Mouse (Mus musculus) embryonic facial prominence, embryonic 15.5 days (tissue): ENCODE data around the gene Mb. TPM values are rescaled to one million over a fixed set of nuclear protein-coding genes. Genes with fewer than 3 reads are reported as not detected.

Source experiments
- ATAC-seq: fragments of 200-750 bp; cut with Nextera tagmentation; 2 replicates; pipeline ENCODE4 v1.8.0; 2017; ENCODE audit warnings: low read depth, moderate TSS enrichment; ENCODE audit not compliant: insufficient number of reproducible peaks, low FRiP score, low TSS enrichment
- H3K27ac ChIP-seq: fragments of 300-500 bp; sonication (generic); replicated peaks from 2 replicates; pipeline ENCODE4 v1.5.1; 2015; ENCODE audit warnings: mild to moderate bottlenecking, inconsistent platforms
- H3K27me3 ChIP-seq: fragments of 300-500 bp; sonication (generic); 2 replicates; pipeline ENCODE4 v1.6.1; 2015; ENCODE audit warnings: inconsistent platforms
- H3K36me3 ChIP-seq: fragments of 300-500 bp; sonication (generic); 2 replicates; pipeline ENCODE4 v1.6.1; 2015; ENCODE audit warnings: mild to moderate bottlenecking, inconsistent platforms
- H3K4me1 ChIP-seq: fragments of 300-500 bp; sonication (generic); 2 replicates; pipeline ENCODE4 v1.6.1; 2015; ENCODE audit warnings: inconsistent platforms
- H3K4me2 ChIP-seq: fragments of 300-500 bp; sonication (generic); replicated peaks from 2 replicates; pipeline ENCODE4 v1.6.1; 2015; ENCODE audit warnings: mild to moderate bottlenecking, inconsistent platforms
- H3K4me3 ChIP-seq: fragments of 300-500 bp; sonication (generic); replicated peaks from 2 replicates; pipeline ENCODE4 v1.5.1; 2015; ENCODE audit warnings: mild to moderate bottlenecking, inconsistent platforms
- H3K9ac ChIP-seq: fragments of 300-500 bp; sonication (generic); 2 replicates; pipeline ENCODE4 v1.6.1; 2015; ENCODE audit warnings: inconsistent platforms
- H3K9me3 ChIP-seq: fragments of 300-500 bp; sonication (generic); replicated peaks from 2 replicates; pipeline ENCODE4 v1.6.1; 2016; ENCODE audit warnings: inconsistent platforms
- WGBS: fragments of 180-500 bp; shearing (Covaris S2); methylation state at CpG from one replicate; pipeline ENCODE4 v1.1.7; 2015; 5-methylcytosine and 5-hydroxymethylcytosine counted together
- polyA plus RNA-seq: library from polyadenylated mRNA; unstranded; fragments of >200 nt; fragmentation: Nextera tagmentation; extraction: Ambion mirVana; gene quantifications from 2 replicates; pipeline ENCODE4 v1.2.1, GENCODE M21; 2015

The Mb gene
- polyA plus RNA-seq, 1 experiment from 2014 or later: 5.8 TPM

GRCm38 (mm10) chr15:77025884-77026583 is 24.4 kb downstream of the Mb start:
- Histone ChIP-seq H3K9ac (no peak overlapping the region), H3K36me3 (no peaks in the 10 kb centered on the region), H3K4me2 (no peak overlapping the region), H3K27ac (no peak overlapping the region), H3K27me3 (no peaks in the 10 kb centered on the region), H3K4me1 (peaks cover 40% of the 10 kb centered on the region), H3K9me3 (no peaks in the 10 kb centered on the region), H3K4me3 (no peak overlapping the region)
- no peak for ATAC-seq
- 71% methylated on average over 5 of the region's 5 CpGs for WGBS

GRCm38 (mm10) chr15:77022401-77022957 is 28.0 kb downstream of the Mb start:
- Histone ChIP-seq H3K27me3 (no peaks in the 10 kb centered on the region), H3K9ac (no peak overlapping the region), H3K4me2 (no peak overlapping the region), H3K9me3 (no peaks in the 10 kb centered on the region), H3K4me3 (no peak overlapping the region), H3K36me3 (no peaks in the 10 kb centered on the region), H3K27ac (peak overlapping the region; percentile 63; the same call in 1 of the 2 replicates), H3K4me1 (peaks cover 23% of the 10 kb centered on the region)
- 65% methylated on average over 5 of the region's 5 CpGs for WGBS
- ATAC-seq: no peak

GRCm38 (mm10) chr15:77021851-77022250 is 28.6 kb downstream of the Mb start:
- WGBS: 53% methylated on average over 4 of the region's 4 CpGs
- H3K36me3 ChIP-seq: no peaks in the 10 kb centered on the region
- H3K27me3 ChIP-seq: no peaks in the 10 kb centered on the region
- no peak overlapping the region for H3K4me3 ChIP-seq
- H3K4me2 ChIP-seq: no peak overlapping the region
- peaks cover 19% of the 10 kb centered on the region for H3K4me1 ChIP-seq
- peak overlapping the region; percentile 63 for H3K27ac ChIP-seq
- ATAC-seq: no peak
- H3K9ac ChIP-seq: no peak overlapping the region
- H3K9me3 ChIP-seq: no peaks in the 10 kb centered on the region

GRCm38 (mm10) chr15:77021056-77021455 is 29.4 kb downstream of the Mb start:
- peaks cover 16% of the 10 kb centered on the region for H3K4me1 ChIP-seq
- ATAC-seq: no peak
- no peak overlapping the region for H3K9ac ChIP-seq
- H3K27me3 ChIP-seq: no peaks in the 10 kb centered on the region
- no peak overlapping the region for H3K27ac ChIP-seq
- H3K4me2 ChIP-seq: no peak overlapping the region
- no peaks in the 10 kb centered on the region for H3K36me3 ChIP-seq
- H3K9me3 ChIP-seq: no peaks in the 10 kb centered on the region
- no peak overlapping the region for H3K4me3 ChIP-seq
- 86% methylated on average over 3 of the region's 3 CpGs for WGBS

GRCm38 (mm10) chr15:77020136-77020535 is 30.3 kb downstream of the Mb start:
- H3K9me3 ChIP-seq: no peaks in the 10 kb centered on the region
- WGBS: 88% methylated on average over 4 of the region's 4 CpGs
- no peak overlapping the region for H3K9ac ChIP-seq
- no peak overlapping the region for H3K4me2 ChIP-seq
- peaks cover 13% of the 10 kb centered on the region for H3K4me1 ChIP-seq
- ATAC-seq: no peak
- no peaks in the 10 kb centered on the region for H3K27me3 ChIP-seq
- H3K36me3 ChIP-seq: no peaks in the 10 kb centered on the region
- no peak overlapping the region for H3K4me3 ChIP-seq
- H3K27ac ChIP-seq: no peak overlapping the region

- 77% methylated on average over 7 of the region's 7 CpGs for whole genome bisulfite sequencing
Observed at GRCm38 (mm10) chr15:77019533-77019932, 30.9 kb downstream of the Mb start.

GRCm38 (mm10) chr15:77018740-77019340 is 31.6 kb downstream of the Mb start:
- Histone ChIP-seq H3K9ac (no peak overlapping the region), H3K27me3 (no peaks in the 10 kb centered on the region), H3K36me3 (no peaks in the 10 kb centered on the region), H3K4me2 (no peak overlapping the region), H3K4me1 (peaks cover 26% of the 10 kb centered on the region), H3K4me3 (no peak overlapping the region), H3K9me3 (no peaks in the 10 kb centered on the region), H3K27ac (no peak overlapping the region)
- no peak for ATAC-seq
- WGBS: 56% methylated on average over 6 of the region's 6 CpGs

More at GRCm38 (mm10) chr15:77019533-77019932, 30.9 kb downstream of the Mb start:
- no peak for ATAC-seq
- H3K36me3 ChIP-seq: no peaks in the 10 kb centered on the region
- H3K9me3 ChIP-seq: no peaks in the 10 kb centered on the region
- no peak overlapping the region for H3K4me2 ChIP-seq
- peaks cover 19% of the 10 kb centered on the region for H3K4me1 ChIP-seq
- no peak overlapping the region for H3K4me3 ChIP-seq
- no peak overlapping the region for H3K9ac ChIP-seq
- no peak overlapping the region for H3K27ac ChIP-seq
- no peaks in the 10 kb centered on the region for H3K27me3 ChIP-seq

- no peaks in the 10 kb centered on the region for H3K36me3 ChIP-seq
- H3K9me3 ChIP-seq: no peaks in the 10 kb centered on the region
- no peak overlapping the region for H3K27ac ChIP-seq
- no peak overlapping the region for H3K4me2 ChIP-seq
- H3K4me1 ChIP-seq: peaks cover 36% of the 10 kb centered on the region
- no peak for ATAC-seq
- H3K4me3 ChIP-seq: no peak overlapping the region
- no peak overlapping the region for H3K9ac ChIP-seq
- H3K27me3 ChIP-seq: no peaks in the 10 kb centered on the region
Observed at GRCm38 (mm10) chr15:77017897-77018296, 32.6 kb downstream of the Mb start.

- H3K27ac ChIP-seq: no peak overlapping the region
- H3K4me2 ChIP-seq: no peak overlapping the region
- no peaks in the 10 kb centered on the region for H3K9me3 ChIP-seq
- 84% methylated on average over 6 of the region's 6 CpGs for WGBS
- H3K4me1 ChIP-seq: peaks cover 30% of the 10 kb centered on the region
- H3K9ac ChIP-seq: no peak overlapping the region
- H3K4me3 ChIP-seq: no peak overlapping the region
- H3K36me3 ChIP-seq: no peaks in the 10 kb centered on the region
- H3K27me3 ChIP-seq: no peaks in the 10 kb centered on the region
- no peak for ATAC-seq
Observed at GRCm38 (mm10) chr15:77016509-77016908, 34.0 kb downstream of the Mb start.

- H3K27ac ChIP-seq: peak overlapping the region; percentile 73
- 73% methylated on average over 4 of the region's 4 CpGs for WGBS
Observed at GRCm38 (mm10) chr15:77014985-77015384, 35.5 kb downstream of the Mb start.

GRCm38 (mm10) chr15:77014431-77014830 is 36.0 kb downstream of the Mb start:
- Histone ChIP-seq H3K27me3 (no peaks in the 10 kb centered on the region), H3K27ac (peak overlapping the region; percentile 73), H3K9ac (no peak overlapping the region), H3K36me3 (no peaks in the 10 kb centered on the region), H3K4me2 (peak overlapping the region; percentile 18; the same call in 1 of the 2 replicates), H3K4me3 (no peak overlapping the region), H3K4me1 (peaks cover 23% of the 10 kb centered on the region), H3K9me3 (no peaks in the 10 kb centered on the region)
- 17% methylated on average over 6 of the region's 6 CpGs for WGBS
- 0 out of 2 replicates have a peak, but pooled peaks have one; percentile 4 for ATAC-seq

More at GRCm38 (mm10) chr15:77014985-77015384, 35.5 kb downstream of the Mb start:
- Histone ChIP-seq H3K27me3 (no peaks in the 10 kb centered on the region), H3K4me2 (no peak overlapping the region), H3K36me3 (no peaks in the 10 kb centered on the region), H3K4me1 (peaks cover 23% of the 10 kb centered on the region), H3K9ac (no peak overlapping the region), H3K4me3 (no peak overlapping the region), H3K9me3 (no peaks in the 10 kb centered on the region)
- no peak for ATAC-seq
